Mouse (Mus musculus): ENCODE measurements around the gene Olfr389.

Gene Olfr389

DNA sequence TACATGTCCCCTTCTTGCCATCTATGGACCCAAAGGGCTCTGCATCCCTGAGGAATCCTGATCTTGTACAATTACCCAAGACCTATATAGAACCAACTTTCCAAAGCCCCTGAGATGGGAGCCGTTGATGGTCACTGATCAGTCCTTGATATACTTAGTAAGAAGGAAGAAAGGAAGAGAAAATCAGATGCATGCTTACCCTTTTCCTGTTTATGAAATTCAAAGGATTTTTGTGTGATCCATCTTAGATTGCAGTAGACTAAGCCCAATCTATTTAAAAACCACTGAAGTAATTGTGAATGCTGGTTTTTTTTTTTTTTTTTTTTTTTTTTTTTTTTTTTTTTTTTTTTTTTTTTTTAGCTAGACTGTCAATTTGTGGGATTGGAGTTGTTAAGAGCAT, at the start of gene Olfr389:
Olfr389 (minus strand) TSS at position 101 of the 400 bp plus-strand sequence.
- in situ Hi-C loops (cut with MboI; ENCODE audit: low sequenced_read_pairs) = no loop called here

DNA sequence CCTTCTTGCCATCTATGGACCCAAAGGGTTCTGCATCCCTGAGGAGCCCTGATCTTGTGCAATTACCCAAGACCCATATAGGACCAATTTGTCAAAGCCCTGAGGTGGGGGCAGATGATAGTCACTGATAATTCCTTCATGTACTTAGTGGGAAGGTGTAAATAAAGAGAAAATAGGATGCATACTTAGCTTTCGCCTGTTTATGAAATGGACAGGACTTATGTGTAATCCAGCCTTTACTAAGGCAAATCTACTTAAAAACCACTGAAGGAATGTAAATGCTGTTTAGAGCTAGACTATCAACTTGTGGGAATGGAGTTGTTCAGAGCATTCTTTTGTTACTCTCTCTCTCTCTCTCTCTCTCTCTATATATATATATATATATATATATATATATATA, 36.4 kb upstream of the Olfr389 start, which contains the start of gene Olfr392:
Olfr392 (minus strand) TSS at position 101 of the 400 bp plus-strand sequence.
- in situ Hi-C loops (cut with MboI; ENCODE audit: low sequenced_read_pairs) = no loop called here

GRCm38 (mm10) chr11:73802952-73803351, 22.4 kb upstream of the Olfr389 start, which contains the start of gene Olfr391-ps:
Gene Olfr391-ps, minus strand, starts transcription at chr11:73803052.
- in situ Hi-C loops (cut with MboI; ENCODE audit: low sequenced_read_pairs) = no loop called here

GRCm38 (mm10) chr11:73782664-73783063, 2.2 kb upstream of the Olfr389 start, which contains the start of gene Olfr390:
Gene Olfr390, plus strand, starts transcription at chr11:73782964.
- in situ Hi-C loops (cut with MboI; ENCODE audit: low sequenced_read_pairs) = no loop called here

DNA sequence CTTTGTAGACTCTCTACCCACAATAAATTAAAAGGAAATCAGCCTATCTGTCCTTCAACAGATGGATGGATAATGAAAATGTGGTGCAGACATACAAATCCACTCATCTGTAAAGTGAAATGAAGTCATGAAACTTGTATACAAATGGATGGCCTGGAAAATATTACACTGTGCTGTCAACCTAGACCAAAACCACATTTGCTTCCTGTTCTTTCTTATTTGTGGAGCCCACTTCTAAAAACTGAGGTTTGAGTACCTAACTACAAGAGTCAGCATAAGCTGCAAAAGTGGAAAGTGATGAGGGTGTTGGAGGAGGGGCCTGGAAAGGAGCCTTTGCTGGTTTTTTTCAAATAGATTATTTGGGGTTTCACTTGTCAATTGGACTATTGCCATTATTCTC, 21.4 kb downstream of the Olfr389 start:
- in situ Hi-C loops (cut with MboI; ENCODE audit: low sequenced_read_pairs) = no loop called here
